Mouse (Mus musculus) CH12.LX (cell line): ENCODE results near the gene Trpt1. TPM values are rescaled to one million over a fixed set of nuclear protein-coding genes. Genes with fewer than 3 reads are reported as not detected.

Experiments
- DNase-seq: peaks from one replicate; pipeline ENCODE4 v3.0.0-alpha.2; 2013; ENCODE audit errors: extremely low read depth
- H3K27ac ChIP-seq: 2 replicates; pipeline ENCODE4 v1.5.1; 2012; ENCODE audit warnings: low read depth, mild to moderate bottlenecking, control low read depth, moderate library complexity; ENCODE audit not compliant: insufficient read depth
- H3K27me3 ChIP-seq: replicated peaks from 2 replicates; pipeline ENCODE3; 2012; ENCODE audit warnings: inconsistent platforms
- H3K36me3 ChIP-seq, 2 experiments: replicated peaks in 1 of 2; 2 replicates each; pipeline versions ENCODE3 to v1.6.1; 2012; ENCODE audit warnings: inconsistent platforms in 1 of 2, low read length in 1 of 2, mild to moderate bottlenecking in 1 of 2, mixed read lengths in 1 of 2, moderate library complexity in 1 of 2; ENCODE audit not compliant: control insufficient read depth in 1 of 2, insufficient read depth in 1 of 2
- H3K4me1 ChIP-seq, 2 experiments: 2 replicates each; pipeline ENCODE4 v1.6.1; 2012; ENCODE audit warnings: inconsistent platforms in 1 of 2, moderate library complexity in 1 of 2; ENCODE audit not compliant: insufficient read depth in 2 of 2, control insufficient read depth in 1 of 2
- H3K4me2 ChIP-seq: 2 replicates; pipeline ENCODE4 v1.6.1; 2012; ENCODE audit warnings: low read depth, mild to moderate bottlenecking, control low read depth; ENCODE audit not compliant: poor library complexity, insufficient read depth, severe bottlenecking
- H3K4me3 ChIP-seq, 3 experiments: fragments of 150-350 bp in 1 of 3; sonication (generic) in 1 of 3; replicated peaks in 1 of 3; 2 replicates each; pipeline versions ENCODE3 to v1.5.1; 2011 to 2012; ENCODE audit warnings: low read depth in 2 of 3, low read length in 2 of 3, mild to moderate bottlenecking in 2 of 3, moderate library complexity in 2 of 3, control low read depth in 1 of 3, improper control_type of control experiment in 1 of 3, inconsistent platforms in 1 of 3, mixed read lengths in 1 of 3; ENCODE audit not compliant: poor library complexity in 1 of 3
- H3K79me2 ChIP-seq: replicated peaks from 2 replicates; pipeline ENCODE4 v1.6.1; 2012; ENCODE audit warnings: mild to moderate bottlenecking, moderate library complexity; ENCODE audit not compliant: control insufficient read depth, poor library complexity, insufficient read depth, severe bottlenecking; ENCODE audit errors: extremely low read depth
- H3K9ac ChIP-seq: 2 replicates; pipeline ENCODE4 v1.6.1; 2012; ENCODE audit warnings: low read depth, mild to moderate bottlenecking, control low read depth, moderate library complexity; ENCODE audit not compliant: insufficient read depth
- H3K9me3 ChIP-seq: replicated peaks from 2 replicates; pipeline ENCODE3; 2012; ENCODE audit warnings: low read length, inconsistent platforms, mixed read lengths
- BHLHE40 ChIP-seq: IDR thresholded peaks from 2 replicates; pipeline ENCODE4 v1.6.1; 2011; ENCODE audit warnings: mild to moderate bottlenecking, low read depth, low read length, improper control_type of control experiment
- CHD2 ChIP-seq: IDR thresholded peaks from 2 replicates; pipeline ENCODE4 v1.6.1; 2011; ENCODE audit warnings: low read length, improper control_type of control experiment
- E2F4 ChIP-seq: IDR thresholded peaks from 2 replicates; pipeline ENCODE4 v1.6.1; 2011; ENCODE audit warnings: low read depth, low read length, improper control_type of control experiment; ENCODE audit not compliant: insufficient replicate concordance
- EP300 ChIP-seq: IDR thresholded peaks from 2 replicates; pipeline ENCODE4 v1.6.1; 2011; ENCODE audit warnings: low read length, improper control_type of control experiment
- GABPA ChIP-seq: IDR thresholded peaks from 2 replicates; pipeline ENCODE4 v1.6.1; 2012; ENCODE audit warnings: low read depth, low read length, improper control_type of control experiment, inconsistent platforms; ENCODE audit not compliant: insufficient replicate concordance
- HCFC1 ChIP-seq: IDR thresholded peaks from 2 replicates; pipeline ENCODE4 v1.6.1; 2012; ENCODE audit warnings: low read depth, mild to moderate bottlenecking, inconsistent platforms, low read length, improper control_type of control experiment
- IRF4 ChIP-seq: IDR thresholded peaks from 2 replicates; pipeline ENCODE4 v1.6.1; 2014; ENCODE audit warnings: low read depth, mild to moderate bottlenecking, inconsistent platforms, low read length, improper control_type of control experiment
- JUN ChIP-seq: IDR thresholded peaks from 2 replicates; pipeline ENCODE4 v1.6.1; 2011; ENCODE audit warnings: low read depth, mild to moderate bottlenecking, low read length, improper control_type of control experiment, moderate library complexity; ENCODE audit not compliant: insufficient read depth
- JUND ChIP-seq: conservative IDR thresholded peaks from 2 replicates; pipeline ENCODE4 v1.6.1; 2011; ENCODE audit warnings: low read depth, low read length, improper control_type of control experiment
- KAT2A ChIP-seq: IDR thresholded peaks from 2 replicates; pipeline ENCODE4 v1.6.1; 2012; ENCODE audit warnings: low read length, improper control_type of control experiment, inconsistent platforms; ENCODE audit not compliant: insufficient replicate concordance
- MAX ChIP-seq: IDR thresholded peaks from 2 replicates; pipeline ENCODE4 v1.6.1; 2011; ENCODE audit warnings: low read length, improper control_type of control experiment
- MAZ ChIP-seq: IDR thresholded peaks from 2 replicates; pipeline ENCODE4 v1.6.1; 2012; ENCODE audit warnings: low read depth, mild to moderate bottlenecking, inconsistent platforms, low read length, improper control_type of control experiment, moderate library complexity
- MEF2A ChIP-seq: IDR thresholded peaks from 2 replicates; pipeline ENCODE4 v1.6.1; 2014; ENCODE audit warnings: low read depth, mild to moderate bottlenecking, inconsistent platforms, low read length, improper control_type of control experiment, borderline replicate concordance
- MXI1 ChIP-seq: IDR thresholded peaks from 2 replicates; pipeline ENCODE4 v1.6.1; 2011; ENCODE audit warnings: mild to moderate bottlenecking, low read depth, low read length, improper control_type of control experiment
- NELFE ChIP-seq: IDR thresholded peaks from 2 replicates; pipeline ENCODE4 v1.6.1; 2011; ENCODE audit warnings: low read depth, low read length, improper control_type of control experiment
- NRF1 ChIP-seq: IDR thresholded peaks from 2 replicates; pipeline ENCODE4 v1.6.1; 2014; ENCODE audit warnings: low read depth, mild to moderate bottlenecking, inconsistent platforms, low read length, improper control_type of control experiment, moderate library complexity
- PAX5 ChIP-seq: IDR thresholded peaks from 2 replicates; pipeline ENCODE4 v1.6.1; 2012; ENCODE audit warnings: low read length, inconsistent platforms, mixed read lengths
- POLR2A ChIP-seq: IDR thresholded peaks from 2 replicates; pipeline ENCODE4 v1.6.1; 2011; ENCODE audit warnings: low read depth, mild to moderate bottlenecking, improper control_type of control experiment, low read length
- POLR2AphosphoS2 ChIP-seq: IDR thresholded peaks from 2 replicates; pipeline ENCODE4 v1.6.1; 2011; ENCODE audit warnings: low read depth, low read length, improper control_type of control experiment
- RAD21 ChIP-seq: IDR thresholded peaks from 2 replicates; pipeline ENCODE4 v1.6.1; 2011; ENCODE audit warnings: low read depth, mild to moderate bottlenecking, low read length, improper control_type of control experiment, moderate library complexity
- SIN3A ChIP-seq: IDR thresholded peaks from 2 replicates; pipeline ENCODE4 v1.6.1; 2012; ENCODE audit warnings: low read length, improper control_type of control experiment, inconsistent platforms
- SMC3 ChIP-seq: IDR thresholded peaks from 2 replicates; pipeline ENCODE4 v1.6.1; 2011; ENCODE audit warnings: low read depth, low read length, improper control_type of control experiment
- TBP ChIP-seq: conservative IDR thresholded peaks from 2 replicates; pipeline ENCODE4 v1.6.1; 2011; ENCODE audit warnings: low read depth, low read length, improper control_type of control experiment
- TCF12 ChIP-seq: IDR thresholded peaks from 2 replicates; pipeline ENCODE4 v1.6.1; 2014; ENCODE audit warnings: low read depth, mild to moderate bottlenecking, inconsistent platforms, low read length, improper control_type of control experiment
- USF1 ChIP-seq: IDR thresholded peaks from 2 replicates; pipeline ENCODE4 v1.6.1; 2014; ENCODE audit warnings: low read depth, mild to moderate bottlenecking, inconsistent platforms, low read length, improper control_type of control experiment
- USF2 ChIP-seq: conservative IDR thresholded peaks from 2 replicates; pipeline ENCODE4 v1.6.1; 2011; ENCODE audit warnings: low read depth, low read length, improper control_type of control experiment
- ZC3H11A ChIP-seq: IDR thresholded peaks from 2 replicates; pipeline ENCODE4 v1.6.1; 2012; ENCODE audit warnings: low read depth, mild to moderate bottlenecking, inconsistent platforms, low read length, improper control_type of control experiment
- ZKSCAN1 ChIP-seq: IDR thresholded peaks from 2 replicates; pipeline ENCODE4 v1.6.1; 2012; ENCODE audit warnings: low read depth, inconsistent platforms, low read length, improper control_type of control experiment, borderline replicate concordance
- ZMIZ1 ChIP-seq: IDR thresholded peaks from 2 replicates; pipeline ENCODE4 v1.6.1; 2012; ENCODE audit warnings: low read depth, mild to moderate bottlenecking, inconsistent platforms, low read length, improper control_type of control experiment
- dilution Hi-C: fragments of 300-500 bp; cut with MboI; formaldehyde crosslinking; loops from 2 replicates; pipeline ENCODE4 v1.14.3; 2020; ENCODE audit warnings: low sequenced_read_pairs; ENCODE audit not compliant: extremely low pct_unique_long_range_greater_than_20kb, extremely low pct_ligation_motif_present
- in situ Hi-C: fragments of 300-500 bp; cut with MboI; formaldehyde crosslinking; loops from 3 replicates; pipeline ENCODE4 v1.14.3; 2019; ENCODE audit warnings: low sequenced_read_pairs, low pct_ligation_motif_present, low pct_unique_long_range_greater_than_20kb, mixed read lengths
- polyA plus RNA-seq: library from polyadenylated mRNA; unstranded; fragments of >175 nt; gene quantifications from 2 replicates; pipeline ENCODE4 v1.2.1, GENCODE M21; 2012; ENCODE audit warnings: low read depth; ENCODE audit not compliant: insufficient read length
- total RNA-seq, 2 experiments: library from RNA; depleted of rRNA; stranded (reverse); fragments of 300-350 nt in 1 of 2; fragments of >200 nt in 1 of 2; gene quantifications; 2 replicates each; pipeline ENCODE4 v1.2.3; 2012 to 2014

Gene Trpt1
- total and polyA plus RNA-seq, 3 experiments: 3.1 to 4.7 (median 3.4) TPM

- H3K4me2 ChIP-seq: no peak overlapping the region
- DNase-seq: no peak
- no peak for TF ChIP-seq NRF1
- no peak for TF ChIP-seq SIN3A
- TF ChIP-seq POLR2A: no peak
- no peak for TF ChIP-seq NELFE
- no peak for TF ChIP-seq IRF4
- no peak for TF ChIP-seq EP300
- no peak for TF ChIP-seq MAX
- no peak for TF ChIP-seq GABPA
- TF ChIP-seq PAX5: no peak
- no peak for TF ChIP-seq MAZ
- no peak for TF ChIP-seq SMC3
- no peak for TF ChIP-seq MEF2A
- no peak for TF ChIP-seq TCF12
- no peak for TF ChIP-seq USF1
- in situ Hi-C loops: no loop called here
- H3K79me2 ChIP-seq: peaks cover 3% of the 10 kb centered on the region; the same call in 1 of the 2 replicates
- no peaks in the 10 kb centered on the region for H3K9me3 ChIP-seq
- peaks cover 6 to 15% of the 10 kb centered on the region in 2 experiments; a peak in 3 of 4 replicates for H3K4me1 ChIP-seq
- H3K9ac ChIP-seq: no peak overlapping the region
- H3K27me3 ChIP-seq: no peaks in the 10 kb centered on the region
- dilution Hi-C loops: no loop called here
- peaks cover 27 to 53% of the 10 kb centered on the region in 2 experiments for H3K36me3 ChIP-seq
- no peak overlapping the region for H3K4me3 ChIP-seq
- no peak overlapping the region for H3K27ac ChIP-seq
These were observed 18.7 kb downstream of the Trpt1 start for GRCm38 (mm10) chr19:7014481-7015135.

GRCm38 (mm10) chr19:7017541-7018457 is 21.9 kb downstream of the Trpt1 start:
- in situ Hi-C loops: no loop called here
- Histone ChIP-seq H3K79me2 (peaks cover 3% of the 10 kb centered on the region; the same call in 1 of the 2 replicates), H3K9ac (peak overlapping the region; percentile 65), H3K27ac (peak overlapping the region; percentile 86), H3K4me2 (peak overlapping the region; percentile 82), H3K27me3 (no peaks in the 10 kb centered on the region), H3K4me1 (peaks cover 13 to 27% of the 10 kb centered on the region in 2 experiments), H3K9me3 (no peaks in the 10 kb centered on the region), H3K36me3 (peaks cover 43 to 69% of the 10 kb centered on the region in 2 experiments), H3K4me3 (peak overlapping the region; percentile 69 to 84 (median 76))
- DNase-seq: peak; percentile 93
- dilution Hi-C loops: no loop called here
- peak; percentile 79 for TF ChIP-seq MXI1
- 0 out of 2 replicates have a peak, but pooled peaks have one; percentile 43 for TF ChIP-seq NELFE
- no peak for TF ChIP-seq RAD21
- TF ChIP-seq BHLHE40: peak; percentile 57; the same call in 1 of the 2 replicates
- TF ChIP-seq EP300: peak; percentile 83
- TF ChIP-seq MEF2A: peak; percentile 68
- no peak for TF ChIP-seq JUND
- TF ChIP-seq PAX5: no peak
- no peak for TF ChIP-seq USF2
- peak; percentile 76 for TF ChIP-seq ZMIZ1
- peak; percentile 39; the same call in 1 of the 2 replicates for TF ChIP-seq JUN
- peak; percentile 85 for TF ChIP-seq MAZ
- no peak for TF ChIP-seq ZC3H11A
- no peak for TF ChIP-seq E2F4
- no peak for TF ChIP-seq ZKSCAN1
- TF ChIP-seq CHD2: peak; percentile 91
- peak; percentile 70 for TF ChIP-seq HCFC1
- 0 out of 2 replicates have a peak, but pooled peaks have one; percentile 32 for TF ChIP-seq TBP
- TF ChIP-seq POLR2AphosphoS2: no peak; the same call in 1 of the 2 replicates
- peak; percentile 88 for TF ChIP-seq IRF4
- 0 out of 2 replicates have a peak, but pooled peaks have one; percentile 40 for TF ChIP-seq KAT2A
